Mouse (Mus musculus): ENCODE data around the gene Psmd8.
A peak's percentile ranks its signal among the peaks of the same experiment; 100 is the strongest.
"Not testable (repeated sequence)": the region's sequence is repeated elsewhere in the genome, so short reads cannot be mapped to it uniquely, and the experiment has no call there.

Psmd8 gene

DNA sequence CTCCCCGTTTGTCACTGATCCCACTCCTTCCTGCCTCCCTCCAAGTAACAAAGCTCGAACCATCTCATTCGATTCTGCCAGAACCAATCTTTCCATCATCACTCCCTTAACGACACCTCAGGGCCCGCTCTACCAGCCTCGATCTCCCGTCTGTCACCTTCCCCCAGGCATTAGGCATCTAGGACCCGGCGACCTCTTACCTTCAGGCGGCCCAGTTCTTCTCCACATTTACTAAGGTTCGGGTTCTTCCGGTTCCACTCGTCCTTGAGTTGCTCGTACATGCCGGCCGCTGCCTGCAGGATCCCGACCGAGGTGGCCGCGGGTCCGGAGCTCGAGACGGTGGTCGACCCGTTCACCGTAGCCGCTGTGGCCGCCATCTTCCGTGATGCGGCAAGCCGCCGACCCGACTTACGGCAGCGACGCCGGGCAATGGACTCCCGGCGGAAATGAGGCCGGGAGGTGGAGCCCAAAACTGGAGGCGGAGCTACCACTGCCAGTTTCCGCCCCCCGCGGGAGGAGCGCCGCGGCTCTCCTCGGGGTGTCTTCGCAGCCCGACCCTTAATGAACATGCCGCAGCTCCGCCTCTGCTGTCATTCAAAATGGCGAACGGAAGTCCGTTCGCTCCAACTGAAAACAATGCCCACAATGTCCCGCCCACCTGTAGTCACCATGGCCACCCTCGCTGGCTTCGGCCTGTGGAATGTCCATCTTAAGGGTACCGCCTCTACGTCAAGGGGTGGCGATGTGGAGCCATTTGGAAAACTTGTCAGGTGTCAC, at the start of gene Psmd8:
Psmd8 (minus strand) TSS at position 625 of the 777 bp plus-strand sequence.
- DNase-seq: peak; percentile 98 to 99

DNA sequence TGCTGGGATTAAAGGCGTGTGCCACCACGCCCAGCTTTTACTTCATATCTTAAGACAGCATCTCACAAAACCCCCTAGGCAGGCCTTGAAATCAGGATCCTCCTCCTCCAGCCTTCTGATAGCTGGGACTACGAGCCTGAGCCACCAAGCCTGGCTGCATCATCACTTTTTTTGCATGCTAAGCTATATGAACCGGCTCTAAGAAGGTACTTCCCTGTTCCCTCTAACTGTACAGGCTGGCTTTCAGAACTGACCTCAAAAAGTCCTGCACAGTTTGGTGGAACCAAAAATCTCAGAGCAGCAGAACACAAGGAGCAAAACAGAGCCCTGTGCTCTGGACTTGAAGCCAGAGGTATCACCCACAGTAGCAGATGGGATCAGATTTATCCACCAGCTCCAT, 47.7 kb upstream of the Psmd8 start:
- DNase-seq: no peak

DNA sequence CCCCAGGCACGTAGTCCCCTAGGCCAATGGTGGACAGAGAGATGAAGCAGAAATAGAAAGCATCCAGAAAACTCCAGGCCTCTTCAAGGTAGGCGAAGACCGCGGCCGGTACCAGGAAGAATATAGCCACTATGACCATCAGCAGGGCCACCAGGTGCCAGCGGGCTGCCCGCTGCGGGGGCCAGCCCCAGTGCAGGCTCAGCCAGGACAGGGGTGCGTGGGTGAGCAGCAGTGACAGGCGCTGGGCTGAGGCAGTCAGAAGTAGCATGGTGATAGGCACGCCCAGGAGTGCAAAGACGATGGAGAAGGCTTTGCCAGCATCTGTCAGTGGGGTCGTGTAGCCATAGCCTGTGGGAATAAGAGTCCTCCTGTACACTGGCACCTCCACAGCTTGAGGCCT, 45.0 kb upstream of the Psmd8 start:
- DNase-seq: no peak

DNA sequence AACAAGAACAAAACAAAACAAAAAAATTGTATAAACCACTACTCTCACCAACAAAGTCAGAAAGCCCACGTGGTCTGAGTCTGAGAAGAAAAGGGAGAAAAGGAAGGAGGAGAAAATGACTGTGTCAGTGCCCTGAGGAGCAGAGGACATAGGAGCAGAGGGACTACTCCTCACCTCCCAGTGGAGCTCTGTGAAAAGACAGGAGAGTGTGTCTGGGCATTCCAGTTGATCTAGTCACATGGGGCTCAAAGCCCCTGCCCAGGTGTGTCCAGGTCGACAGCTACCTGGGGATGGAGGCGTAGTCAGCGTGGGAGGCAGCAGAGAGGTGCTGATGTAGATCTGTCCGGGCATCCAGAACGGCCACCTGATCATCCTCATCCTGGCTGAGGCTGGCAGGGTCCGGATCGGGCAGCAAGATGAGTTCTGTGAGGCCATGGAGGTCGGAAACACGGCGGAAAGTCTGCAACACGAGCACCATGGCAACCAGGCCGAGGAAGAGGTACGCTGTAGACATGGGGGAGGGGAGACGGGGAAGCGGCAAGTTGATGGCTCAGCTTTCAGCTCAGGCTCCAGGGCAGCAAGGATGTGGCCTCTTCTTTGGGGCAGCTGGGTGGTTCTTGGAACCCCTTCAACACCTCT, 44.4 kb upstream of the Psmd8 start:
- no peak for DNase-seq

DNA sequence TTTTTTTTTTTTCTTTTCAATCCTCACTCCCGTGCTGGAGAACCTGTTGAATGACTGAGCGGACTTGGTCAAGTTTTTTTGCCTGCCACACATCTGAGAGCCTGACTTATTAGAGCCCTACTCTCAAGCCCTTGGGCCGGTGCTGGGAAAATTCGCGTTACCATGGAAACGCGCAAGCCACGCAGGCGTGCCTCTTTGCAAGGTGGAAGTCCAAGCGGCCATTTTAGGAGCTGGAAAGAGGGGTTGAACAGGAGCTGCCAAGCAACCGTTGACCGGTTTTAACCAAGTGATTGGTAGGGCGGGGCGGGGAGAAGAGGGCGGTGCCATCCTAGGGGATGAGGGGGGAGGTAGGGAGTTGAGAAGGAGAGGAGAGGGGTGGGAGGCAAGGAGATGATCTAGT, 34.3 kb upstream of the Psmd8 start:
- peak in 1 of 2 experiments; percentile 32 for DNase-seq

DNA sequence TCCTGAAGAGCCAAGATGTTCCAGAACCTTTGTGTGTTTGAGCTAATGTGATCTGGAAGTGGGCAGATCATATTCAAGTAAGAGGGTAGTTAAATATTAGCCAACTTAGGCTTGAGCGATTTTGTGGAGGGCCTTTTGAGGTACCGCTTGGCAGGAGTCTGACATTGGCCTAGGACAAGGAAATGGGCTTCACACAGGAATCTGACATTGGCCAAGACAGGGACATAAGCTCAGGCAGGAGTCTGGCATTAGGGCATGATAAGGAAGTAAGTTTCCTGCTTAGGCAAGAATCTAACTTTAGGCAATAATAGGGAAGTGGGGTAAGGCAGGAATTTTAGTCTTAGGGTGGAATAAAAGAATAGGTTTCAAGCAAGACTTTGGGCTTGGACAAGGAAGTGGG, 33.7 kb upstream of the Psmd8 start:
- no peak for DNase-seq

DNA sequence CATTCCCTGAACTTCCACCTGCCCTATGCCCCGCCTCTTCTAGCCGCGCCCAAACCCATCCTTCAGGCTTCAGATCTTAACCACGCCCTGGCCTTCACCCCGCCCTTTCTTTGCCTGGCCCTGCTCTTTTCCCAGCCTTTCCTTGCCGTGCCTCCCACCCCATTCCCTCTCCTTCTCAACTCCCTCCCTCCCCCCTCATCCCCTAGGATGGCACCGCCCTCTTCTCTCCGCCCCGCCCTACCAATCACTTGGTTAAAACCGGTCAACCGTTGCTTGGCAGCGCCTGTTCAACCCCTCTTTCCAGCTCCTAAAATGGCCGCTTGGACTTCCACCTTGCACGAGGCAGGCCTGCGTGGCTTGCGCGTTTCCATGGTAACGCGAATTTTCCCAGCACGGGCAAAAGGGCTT, 33.2 kb upstream of the Psmd8 start, which contains the start of gene Catsperg1:
Catsperg1 (minus strand) TSS at position 361 of the 408 bp plus-strand sequence.
- peak; percentile 76 to 82 for DNase-seq

DNA sequence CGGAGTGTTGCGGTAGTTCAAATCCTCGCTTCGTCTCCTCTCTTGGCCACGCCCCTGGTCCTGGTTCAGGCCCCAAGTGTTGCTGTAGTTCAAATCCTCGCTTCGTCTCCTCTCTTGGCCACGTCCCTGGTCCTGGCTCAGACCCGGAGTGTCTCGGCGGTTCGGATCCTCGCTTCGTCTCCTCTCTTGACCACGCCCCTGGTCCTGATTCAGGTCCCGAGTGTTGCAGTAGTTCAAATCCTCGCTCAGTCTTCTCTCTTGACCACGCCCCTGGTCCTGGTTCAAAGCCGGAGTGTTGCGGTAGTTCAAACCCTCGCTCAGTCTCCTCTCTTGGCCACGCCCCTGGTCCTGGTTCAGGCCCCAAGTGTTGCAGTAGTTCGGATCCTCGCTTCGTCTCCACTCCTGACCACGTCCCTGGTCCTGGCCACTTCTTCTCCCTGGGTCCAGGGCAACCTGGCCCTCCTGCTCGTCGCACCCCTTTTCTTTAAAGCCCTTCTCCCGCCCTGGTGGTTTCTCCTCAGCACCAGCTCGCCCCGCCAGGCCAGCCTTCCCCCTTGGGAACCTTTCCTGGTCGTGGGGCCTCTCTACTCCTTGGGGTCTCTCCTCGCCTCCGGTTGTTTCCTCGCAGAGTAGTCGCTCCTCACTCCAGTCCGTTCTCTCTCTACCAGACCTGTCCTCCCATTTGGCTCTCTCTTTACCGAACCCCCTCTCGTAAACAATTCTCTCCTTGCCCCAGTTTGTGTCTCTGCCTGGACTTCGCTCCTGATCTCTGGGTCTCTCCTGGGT, 32.5 kb upstream of the Psmd8 start:
- peak; percentile 15 to 19 for DNase-seq

DNA sequence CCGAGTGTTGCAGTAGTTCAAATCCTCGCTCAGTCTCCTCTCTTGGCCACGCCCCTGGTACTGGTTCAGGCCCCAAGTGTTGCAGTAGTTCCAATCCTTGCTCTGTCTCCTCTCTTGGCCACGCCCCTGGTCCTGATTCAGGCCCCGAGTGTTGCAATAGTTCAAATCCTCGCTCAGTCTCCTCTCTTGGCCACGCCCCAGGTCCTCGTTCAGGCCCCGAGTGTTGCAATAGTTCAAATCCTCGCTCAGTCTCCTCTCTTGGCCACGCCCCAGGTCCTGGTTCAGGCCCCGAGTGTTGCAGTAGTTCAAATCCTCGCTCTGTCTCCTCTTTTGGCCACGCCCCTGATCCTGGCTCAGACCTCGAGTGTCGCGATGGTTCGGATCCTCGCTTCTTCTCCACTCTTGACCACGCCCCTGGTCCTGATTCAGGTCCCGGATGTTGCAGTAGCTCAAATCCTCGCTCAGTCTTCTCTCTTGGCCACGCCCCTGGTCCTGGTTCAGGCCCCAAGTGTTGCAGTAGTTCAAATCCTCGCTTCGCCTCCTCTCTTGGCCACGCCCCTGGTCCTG, 31.8 kb upstream of the Psmd8 start:
- peak; percentile 24 to 30 for DNase-seq

DNA sequence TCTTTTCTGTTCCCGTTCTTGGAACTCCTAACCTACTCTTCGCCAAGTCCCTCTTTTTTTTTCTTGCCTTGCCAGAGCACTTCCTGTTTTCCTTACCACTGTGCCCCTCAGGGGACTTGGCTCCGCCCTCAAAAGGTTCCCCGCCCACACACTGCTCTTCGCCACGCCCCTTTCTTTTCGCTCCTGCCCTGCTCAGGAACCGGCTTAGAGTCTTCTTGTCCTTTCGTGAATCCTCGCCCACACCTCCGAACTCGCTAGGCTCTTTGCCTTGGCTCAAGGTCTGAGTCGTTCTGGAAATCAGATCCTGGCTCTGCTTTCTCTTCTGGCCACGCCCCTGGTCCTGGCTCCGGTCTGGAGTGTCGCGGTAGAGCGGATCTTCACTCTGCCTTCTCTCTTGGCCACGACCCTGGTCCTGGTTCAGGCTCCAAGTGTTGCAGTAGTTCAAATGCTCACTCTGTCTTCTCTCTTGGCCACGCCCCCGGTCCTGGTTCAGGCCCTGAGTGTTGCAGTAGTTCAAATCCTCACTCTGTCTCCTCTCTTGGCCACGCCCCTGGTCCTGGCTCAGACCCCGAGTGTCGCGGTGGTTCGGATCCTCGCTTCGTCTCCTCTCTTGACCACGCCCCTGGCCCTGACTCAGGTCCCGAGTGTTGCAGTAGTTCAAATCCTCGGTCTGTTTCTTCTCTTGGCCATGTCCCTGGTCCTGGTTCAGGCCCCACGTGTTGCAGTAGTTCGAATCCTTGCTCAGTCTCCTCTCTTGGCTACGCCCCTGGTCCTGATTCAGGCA, 31.1 kb upstream of the Psmd8 start:
- DNase-seq: peak; percentile 70 to 71

DNA sequence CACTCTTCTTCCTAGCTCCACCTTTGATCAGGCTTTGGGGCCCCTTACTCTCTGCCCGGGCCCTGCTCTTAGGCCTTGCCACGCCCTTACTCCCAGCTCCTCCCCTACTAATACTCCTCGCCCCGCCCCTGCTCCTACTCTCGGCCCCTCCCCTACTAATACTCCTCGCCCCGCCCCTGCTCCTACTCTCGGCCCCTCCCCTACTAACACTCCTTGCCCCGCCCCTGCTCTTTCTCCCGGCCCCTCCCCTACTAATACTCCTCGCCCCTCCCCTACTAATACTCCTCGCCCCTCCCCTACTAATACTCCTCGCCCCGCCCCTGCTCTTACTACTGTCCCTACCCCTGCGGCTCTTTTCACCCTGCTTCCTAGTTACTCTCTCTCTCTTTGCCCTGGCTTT, 30.5 kb upstream of the Psmd8 start:
- DNase-seq: peak; percentile 25 to 39

DNA sequence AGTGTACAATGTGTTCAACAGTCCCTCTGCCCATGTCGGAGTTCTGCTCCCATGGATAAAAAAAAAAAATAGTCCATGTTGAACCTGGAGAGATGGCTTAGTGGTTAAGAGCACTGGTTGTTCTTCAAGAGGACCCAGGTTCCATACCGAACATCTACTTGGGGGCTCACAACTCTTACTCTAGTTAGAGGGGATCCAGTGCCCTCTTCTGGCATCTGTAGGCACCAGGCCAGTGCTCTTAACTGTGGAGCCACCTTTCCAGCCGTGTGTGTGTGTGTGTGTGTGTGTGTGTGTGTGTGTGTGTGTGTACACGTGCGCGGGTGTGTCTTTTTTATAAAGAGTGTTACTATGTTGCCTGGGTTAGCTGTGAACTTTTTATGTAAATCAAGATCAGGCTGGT, 22.1 kb upstream of the Psmd8 start:
- DNase-seq: no peak

DNA sequence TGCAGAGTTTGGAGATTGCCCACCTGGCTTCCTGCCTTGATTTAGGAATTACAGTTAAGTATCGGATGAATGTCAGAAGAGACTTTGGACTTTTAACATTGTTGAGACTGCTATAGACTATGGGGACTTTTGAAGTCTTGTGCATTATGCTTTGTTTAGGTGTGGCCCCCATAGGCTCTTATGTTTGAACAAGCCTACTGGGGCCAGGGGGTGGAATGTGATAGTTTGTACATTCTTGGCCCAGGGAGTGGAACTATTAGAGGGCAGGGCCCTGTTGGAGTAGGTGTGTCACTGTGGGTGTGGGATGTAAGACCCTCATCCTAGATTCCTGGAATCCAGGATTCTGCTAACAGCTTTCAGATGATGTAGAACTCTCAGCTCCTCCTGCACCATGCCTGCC, 13.7 kb upstream of the Psmd8 start:
- not testable (repeated sequence) for DNase-seq

DNA sequence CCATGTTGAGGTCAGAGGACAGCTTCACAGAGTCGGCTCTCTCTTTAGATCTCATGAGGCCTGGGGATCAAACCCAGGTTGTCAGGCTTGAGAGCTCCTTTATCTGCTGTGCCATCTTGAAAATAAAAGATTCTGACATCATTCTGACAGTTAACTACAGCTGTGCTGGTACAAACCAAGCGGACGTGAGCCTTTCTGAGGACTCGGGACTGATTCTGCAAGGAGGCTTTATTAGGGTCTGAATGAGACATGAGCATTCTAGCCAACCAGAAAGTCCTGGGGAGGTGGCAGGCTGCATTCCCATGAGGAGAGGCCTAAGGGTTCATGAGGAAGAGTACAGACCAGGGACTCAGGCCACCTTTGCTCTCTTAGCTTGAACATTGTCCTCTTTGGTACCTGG, 822 bp upstream of the Psmd8 start:
- not testable (repeated sequence) for DNase-seq

DNA sequence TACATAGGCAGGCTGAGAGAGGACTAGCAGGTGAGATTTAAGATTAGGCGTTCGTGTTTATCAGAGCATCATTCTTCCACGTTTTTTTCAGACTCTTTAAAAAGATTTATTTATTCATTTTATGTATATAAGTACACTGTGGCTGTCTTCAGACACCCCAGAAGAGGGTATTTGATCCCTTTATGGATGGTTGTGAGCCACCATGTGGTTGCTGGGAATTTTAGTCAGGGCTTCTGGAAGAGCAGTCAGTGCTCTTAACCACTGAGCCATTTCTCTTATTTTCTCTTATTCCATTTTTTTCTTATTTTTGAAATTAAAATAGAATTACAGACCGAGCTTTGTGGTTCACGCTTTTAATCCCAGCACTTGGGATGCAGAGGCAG, 344 bp upstream of the Psmd8 start:
- DNase-seq: no peak

DNA sequence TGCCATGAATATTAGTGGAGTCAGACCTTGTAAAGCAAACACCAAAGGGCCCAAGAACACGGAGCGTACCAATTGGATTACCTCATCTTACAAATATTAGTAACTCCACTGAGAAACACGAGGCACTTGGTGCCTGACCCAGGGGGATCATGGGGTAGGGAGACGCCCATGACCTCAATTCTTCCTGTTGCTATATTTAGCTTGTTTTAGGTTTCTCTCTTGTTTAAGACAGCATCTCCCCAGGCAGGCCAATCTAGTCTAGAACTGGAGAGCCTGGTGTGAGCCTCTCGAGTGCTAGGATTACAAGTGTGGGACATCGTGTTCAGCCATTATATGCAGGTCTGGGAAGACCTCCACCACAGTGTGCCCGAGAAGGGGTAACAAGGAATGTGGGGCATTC, 1.2 kb downstream of the Psmd8 start:
- DNase-seq: no peak

DNA sequence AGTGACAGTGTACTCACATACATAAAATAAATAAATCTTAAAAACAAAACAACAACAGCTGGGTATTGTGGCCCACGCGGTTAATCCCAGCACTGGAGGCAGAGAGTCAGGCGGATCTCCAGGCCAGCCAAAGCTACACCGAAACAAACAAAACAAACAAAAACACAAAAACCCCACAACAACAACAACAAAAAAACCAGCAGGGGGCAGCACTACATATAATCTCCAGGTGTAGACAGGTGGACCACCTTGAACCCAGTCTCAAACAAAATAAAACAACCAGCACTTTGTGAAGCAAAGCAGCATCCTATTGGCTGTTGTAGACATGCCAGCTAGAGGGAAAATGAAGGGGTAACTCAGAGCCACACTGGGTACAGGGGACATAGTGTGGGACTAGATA, 2.4 kb downstream of the Psmd8 start:
- DNase-seq: peak in 1 of 2 experiments; percentile 52

DNA sequence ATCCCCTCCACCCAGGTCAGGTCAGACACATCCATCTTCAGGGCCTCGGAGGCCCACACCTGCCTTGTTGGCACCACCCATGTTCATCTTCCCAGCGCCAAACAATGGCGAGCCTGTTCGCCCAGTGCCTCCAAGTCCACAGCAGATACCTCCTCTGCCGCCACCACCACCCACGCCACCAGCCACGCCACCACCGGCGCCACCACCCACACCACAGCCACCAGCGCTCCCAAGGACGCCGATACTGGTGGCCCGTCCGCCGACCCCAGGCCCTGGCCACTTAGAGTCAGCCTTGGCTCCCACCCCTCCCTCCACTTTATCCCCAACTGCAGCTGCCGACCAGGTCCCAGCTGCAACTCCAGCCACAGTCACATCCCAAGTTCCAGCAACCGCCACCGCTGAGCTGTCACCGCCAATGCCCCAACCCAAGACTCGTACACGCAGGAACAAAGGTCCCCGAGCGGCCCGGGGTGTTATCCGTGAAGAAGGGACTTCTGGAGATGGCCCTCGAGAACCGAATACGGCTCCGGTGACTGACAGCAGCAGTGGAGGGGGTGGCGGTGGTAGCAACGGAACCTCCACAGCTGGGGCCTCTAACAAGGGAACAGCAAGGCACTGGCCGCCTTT, 8.0 kb downstream of the Psmd8 start:
- DNase-seq: no peak

DNA sequence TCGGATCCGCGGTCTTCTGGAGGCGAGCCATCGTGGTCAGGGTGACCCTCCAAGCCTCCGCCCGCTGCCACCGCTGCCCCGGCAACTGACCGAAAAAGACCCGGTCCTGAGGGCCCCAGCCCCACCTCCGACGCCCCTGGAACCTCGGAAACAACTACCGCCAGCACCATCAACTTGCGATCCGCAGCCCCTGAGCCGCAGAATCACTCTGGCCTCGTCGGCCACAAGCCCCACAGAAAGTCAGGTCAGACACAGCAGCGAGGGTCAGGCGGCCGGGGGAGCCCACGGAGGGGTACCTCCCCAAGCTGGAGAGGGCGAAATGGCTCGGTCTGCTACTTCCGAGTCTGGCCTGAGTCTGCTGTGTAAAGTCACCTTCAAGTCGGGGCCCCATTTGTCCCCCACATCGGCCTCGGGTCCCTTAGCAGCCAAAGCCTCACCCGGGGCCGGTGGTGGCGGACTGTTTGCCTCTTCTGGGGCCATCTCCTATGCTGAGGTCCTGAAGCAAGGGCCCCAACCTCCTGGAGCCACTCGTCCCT, 8.9 kb downstream of the Psmd8 start:
- DNase-seq: peak in 1 of 2 experiments; percentile 47

DNA sequence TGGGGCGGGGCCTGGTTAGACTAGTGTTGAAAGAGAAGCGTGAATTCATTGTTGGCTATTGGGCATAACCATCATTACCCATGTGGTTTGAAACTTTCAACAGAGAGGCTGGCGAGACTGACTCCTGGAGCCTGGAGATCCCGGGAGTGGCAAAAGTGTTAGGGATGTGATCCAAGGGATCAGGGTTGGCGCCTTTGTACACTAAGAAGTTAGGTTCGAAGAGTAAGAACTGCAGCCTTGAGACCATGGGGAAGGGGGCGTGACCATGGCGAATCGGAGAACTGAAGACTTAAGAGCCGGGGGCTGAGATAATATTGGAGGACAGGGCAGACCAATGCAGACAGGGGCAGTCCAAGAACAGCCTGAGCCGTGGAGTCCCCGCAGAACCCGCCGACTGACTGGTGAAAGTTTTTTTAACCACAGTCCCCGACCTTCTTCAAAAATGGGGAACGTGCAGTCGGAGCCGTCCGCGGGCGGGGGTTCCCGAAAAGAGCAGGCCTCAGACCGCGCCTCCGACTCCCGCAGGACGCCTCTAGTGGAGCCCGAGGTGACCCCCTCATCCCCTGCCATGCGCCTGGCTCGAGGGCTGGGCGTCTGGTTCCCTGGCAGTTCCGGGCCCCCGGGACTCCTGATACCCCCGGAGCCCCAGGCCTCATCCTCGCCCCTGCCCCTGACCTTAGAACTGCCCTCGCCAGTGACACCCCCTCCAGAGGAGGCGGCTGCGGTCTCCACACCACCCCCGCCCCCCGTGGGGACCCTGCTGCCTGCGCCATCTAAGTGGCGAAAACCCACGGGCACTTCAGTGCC, 9.5 kb downstream of the Psmd8 start:
- DNase-seq: peak; percentile 63 to 65
